Mouse (Mus musculus) telencephalon, adult 2 months (tissue): ENCODE results near the gene Sirt7.
A peak's percentile ranks its signal among the peaks of the same experiment; 100 is the strongest.

Source experiments
- DNase-seq: peaks from one replicate; pipeline ENCODE4 v3.0.0-alpha.2; 2011; ENCODE audit warnings: low read depth, low spot score

Sirt7 gene

GRCm38 (mm10) chr11:120641255-120641654, 16.2 kb upstream of the Sirt7 start:
- DNase-seq = no peak

GRCm38 (mm10) chr11:120634810-120635209, 9.8 kb upstream of the Sirt7 start:
- no peak for DNase-seq

- DNase-seq = peak; percentile 89
Observed at GRCm38 (mm10) chr11:120633520-120634343, 8.7 kb upstream of the Sirt7 start, which contains the start of gene Mafg. Gene Mafg (minus strand): TSS chr11:120633600.

GRCm38 (mm10) chr11:120632559-120633519, 7.8 kb upstream of the Sirt7 start:
- DNase-seq = no peak

- DNase-seq = no peak
Observed at GRCm38 (mm10) chr11:120631726-120632448, 6.8 kb upstream of the Sirt7 start.

GRCm38 (mm10) chr11:120630881-120631725, 6.1 kb upstream of the Sirt7 start:
- no peak for DNase-seq

GRCm38 (mm10) chr11:120630401-120630871, 5.4 kb upstream of the Sirt7 start:
- DNase-seq = no peak

- no peak for DNase-seq
Observed at GRCm38 (mm10) chr11:120629911-120630310, 4.9 kb upstream of the Sirt7 start.

GRCm38 (mm10) chr11:120629341-120629730, 4.3 kb upstream of the Sirt7 start:
- DNase-seq = no peak

- no peak for DNase-seq
Observed at GRCm38 (mm10) chr11:120628601-120629340, 3.7 kb upstream of the Sirt7 start.

GRCm38 (mm10) chr11:120627468-120628300, 2.6 kb upstream of the Sirt7 start:
- DNase-seq = no peak

GRCm38 (mm10) chr11:120626785-120627467, 1.9 kb upstream of the Sirt7 start:
- DNase-seq = no peak

- DNase-seq = peak; percentile 79
Observed at GRCm38 (mm10) chr11:120624680-120625111, 344 bp downstream of the Sirt7 start.

GRCm38 (mm10) chr11:120623961-120624679, 920 bp downstream of the Sirt7 start:
- DNase-seq = no peak

GRCm38 (mm10) chr11:120622805-120623204, 2.2 kb downstream of the Sirt7 start:
- DNase-seq = no peak

GRCm38 (mm10) chr11:120620195-120620594, 4.8 kb downstream of the Sirt7 start:
- DNase-seq = no peak
